Mouse (Mus musculus) embryonic facial prominence, embryonic 10.5 days (tissue): ENCODE data around the gene 4933411K16Rik. TPM values are rescaled to one million over a fixed set of nuclear protein-coding genes. Genes with fewer than 3 reads are reported as not detected.
A peak's percentile ranks its signal among the peaks of the same experiment; 100 is the strongest.

ENCODE experiments used
- DNase-seq: peaks from one replicate; pipeline ENCODE4 v3.0.0-alpha.2; 2017; ENCODE audit warnings: low spot score
- H3K27ac ChIP-seq: fragments of 300-500 bp; sonication (generic); replicated peaks from 2 replicates; pipeline ENCODE4 v1.5.1; 2016; ENCODE audit warnings: mild to moderate bottlenecking
- H3K27me3 ChIP-seq: fragments of 300-500 bp; sonication (generic); replicated peaks from 2 replicates; pipeline ENCODE4 v1.6.1; 2016; ENCODE audit warnings: low read depth, mild to moderate bottlenecking; ENCODE audit not compliant: poor library complexity, severe bottlenecking
- H3K36me3 ChIP-seq: fragments of 300-500 bp; sonication (generic); replicated peaks from 2 replicates; pipeline ENCODE4 v1.6.1; 2016; ENCODE audit warnings: mild to moderate bottlenecking, moderate library complexity
- H3K4me1 ChIP-seq: fragments of 300-500 bp; sonication (generic); 2 replicates; pipeline ENCODE4 v1.6.1; 2016
- H3K4me3 ChIP-seq: fragments of 300-500 bp; sonication (generic); 2 replicates; pipeline ENCODE4 v1.5.1; 2016; ENCODE audit warnings: mild to moderate bottlenecking, moderate library complexity
- H3K9me3 ChIP-seq: fragments of 300-500 bp; sonication (generic); 2 replicates; pipeline ENCODE4 v1.6.1; 2016; ENCODE audit warnings: mild to moderate bottlenecking
- WGBS: fragments of 180-500 bp; shearing (Covaris S2); methylation state at CpG from one replicate; pipeline ENCODE4 v1.1.7; 2016; 5-methylcytosine and 5-hydroxymethylcytosine counted together
- polyA plus RNA-seq: library from polyadenylated mRNA; unstranded; fragments of >200 nt; fragmentation: Nextera tagmentation; extraction: Ambion mirVana; gene quantifications from 2 replicates; pipeline ENCODE4 v1.2.1, GENCODE M21; 2016

The 4933411K16Rik gene
- polyA plus RNA-seq, 1 experiment from 2014 or later: 0.17 TPM

DNA sequence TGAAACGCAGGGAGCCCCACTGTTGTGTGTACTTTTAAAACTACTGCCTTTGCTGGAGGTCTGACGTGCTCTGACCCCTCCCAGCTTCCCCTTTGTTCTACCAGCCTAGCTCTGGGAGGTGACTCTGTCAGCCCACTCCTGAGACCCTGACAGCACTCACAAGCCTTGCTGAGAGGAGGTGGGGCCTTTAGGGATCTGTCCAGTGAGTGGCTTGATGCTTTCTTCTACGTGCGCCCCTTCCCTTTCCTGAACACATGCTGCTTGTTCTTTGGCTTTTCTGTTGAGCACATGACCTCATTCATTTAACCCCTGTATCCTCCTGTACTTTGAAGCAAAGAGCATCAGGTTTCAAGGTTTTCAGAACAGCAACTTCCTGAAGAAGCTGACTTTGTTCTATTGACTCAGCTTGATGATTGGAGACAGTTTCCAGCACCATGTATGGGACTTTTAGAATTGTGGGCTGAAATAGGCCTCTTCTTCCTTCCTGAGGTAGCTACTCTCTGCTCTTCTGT lies 33.0 kb upstream of the 4933411K16Rik start:
- H3K4me3 ChIP-seq: no peak overlapping the region
- H3K9me3 ChIP-seq: no peaks in the 10 kb centered on the region
- 28% methylated on average over 4 of the region's 4 CpGs for WGBS
- peaks cover 73% of the 10 kb centered on the region for H3K4me1 ChIP-seq
- DNase-seq: peak; percentile 66
- no peaks in the 10 kb centered on the region for H3K27me3 ChIP-seq
- H3K36me3 ChIP-seq: no peaks in the 10 kb centered on the region
- H3K27ac ChIP-seq: peak overlapping the region; percentile 74

DNA sequence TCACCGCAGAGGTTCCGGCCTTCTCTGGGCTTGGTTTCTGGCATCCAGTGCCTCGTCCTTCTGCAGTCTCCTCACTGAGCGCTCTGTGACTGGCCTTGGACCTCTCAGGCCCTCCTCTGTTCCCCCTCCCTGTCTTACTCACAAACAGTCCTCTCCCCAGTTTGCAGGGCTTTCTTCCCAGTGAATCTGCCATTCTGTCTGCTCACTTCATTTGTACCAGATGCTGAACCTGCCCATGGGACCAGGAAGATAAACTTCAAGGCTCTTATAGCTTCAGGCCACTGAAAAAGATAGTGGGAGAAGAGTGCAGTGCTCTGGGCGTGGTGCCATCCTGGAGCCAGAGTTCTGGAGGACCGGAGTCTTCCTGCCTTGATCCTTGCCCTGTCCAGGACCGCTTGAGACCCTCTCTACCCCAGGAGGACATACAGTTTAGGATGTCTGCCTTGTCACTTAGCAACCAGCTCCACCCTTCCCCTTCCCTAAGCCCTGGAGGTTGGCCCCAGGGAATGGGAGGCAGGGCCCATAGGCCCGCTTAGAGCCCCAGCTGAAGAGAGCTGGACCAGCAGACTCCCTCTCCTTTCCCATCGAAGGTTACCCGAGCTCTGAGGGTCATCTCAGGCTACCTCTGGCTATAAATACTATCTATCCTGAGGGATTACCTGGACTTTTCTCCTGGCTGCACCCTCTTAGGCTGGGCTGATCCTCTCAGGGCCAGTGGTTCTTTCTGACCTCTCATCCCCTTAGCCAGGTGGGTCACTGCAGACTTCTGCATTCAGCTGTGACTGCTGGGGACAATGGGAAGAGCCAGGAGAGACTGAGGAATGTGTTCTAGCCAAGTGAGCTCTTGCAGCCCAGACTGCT lies 30.1 kb upstream of the 4933411K16Rik start:
- H3K27me3 ChIP-seq: no peaks in the 10 kb centered on the region
- H3K27ac ChIP-seq: 0 out of 2 replicates have a peak overlapping the region, but pooled peaks have one; percentile 36
- DNase-seq: no peak
- 75% methylated on average over 10 of the region's 10 CpGs for WGBS
- H3K36me3 ChIP-seq: no peaks in the 10 kb centered on the region
- H3K4me3 ChIP-seq: no peak overlapping the region
- H3K9me3 ChIP-seq: no peaks in the 10 kb centered on the region
- peaks cover 55% of the 10 kb centered on the region for H3K4me1 ChIP-seq

DNA sequence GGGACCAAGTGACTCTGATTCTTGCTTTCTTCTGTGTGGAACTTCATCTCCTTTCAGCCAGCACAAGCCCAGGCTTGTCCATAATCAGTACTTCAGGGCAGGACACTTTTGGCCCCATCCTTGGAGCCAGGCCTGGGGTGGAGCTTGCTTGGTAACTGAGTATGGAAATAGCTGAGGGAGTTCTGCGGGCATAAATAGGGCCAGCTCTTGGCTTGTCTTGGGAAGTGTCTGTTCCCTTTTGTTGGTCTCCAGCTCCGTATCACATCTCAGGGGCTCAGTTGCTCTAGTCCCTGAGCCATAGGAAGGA lies 29.6 kb upstream of the 4933411K16Rik start:
- 72% methylated on average over 2 of the region's 2 CpGs for WGBS

DNA sequence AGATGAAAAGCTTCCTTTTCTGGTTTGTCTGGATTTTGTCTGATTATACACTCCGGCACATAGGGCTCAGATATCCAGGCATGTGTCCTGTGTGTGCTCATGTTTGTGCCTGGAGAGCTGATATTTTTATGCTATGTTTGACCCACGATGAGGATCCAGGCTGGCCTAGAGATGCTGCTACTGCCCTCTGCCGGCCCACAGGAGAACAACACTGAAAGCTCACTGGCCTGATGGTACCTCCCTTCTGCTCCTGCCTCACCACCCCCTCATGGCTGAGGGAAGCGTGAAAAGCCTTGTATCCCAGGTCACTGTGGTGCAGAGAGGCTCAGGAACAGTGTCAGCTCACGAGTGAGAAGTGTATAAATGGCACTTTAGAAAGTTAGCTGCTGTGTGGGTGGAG lies 25.9 kb upstream of the 4933411K16Rik start:
- Histone ChIP-seq H3K27me3 (no peaks in the 10 kb centered on the region), H3K36me3 (no peaks in the 10 kb centered on the region), H3K4me3 (no peak overlapping the region), H3K9me3 (no peaks in the 10 kb centered on the region), H3K27ac (no peak overlapping the region), H3K4me1 (peaks cover 28% of the 10 kb centered on the region)
- 10% methylated on average over 5 of the region's 5 CpGs for WGBS
- DNase-seq: peak; percentile 81

More for the DNA sequence above, 29.6 kb upstream of the 4933411K16Rik start:
- H3K9me3 ChIP-seq: no peaks in the 10 kb centered on the region
- H3K36me3 ChIP-seq: no peaks in the 10 kb centered on the region
- no peaks in the 10 kb centered on the region for H3K27me3 ChIP-seq
- 0 out of 2 replicates have a peak overlapping the region, but pooled peaks have one; percentile 25 for H3K27ac ChIP-seq
- peaks cover 49% of the 10 kb centered on the region for H3K4me1 ChIP-seq
- no peak overlapping the region for H3K4me3 ChIP-seq
- no peak for DNase-seq

GRCm38 (mm10) chr19:42031112-42031511 lies 20.9 kb upstream of the 4933411K16Rik start:
- H3K9me3 ChIP-seq: no peaks in the 10 kb centered on the region
- H3K4me3 ChIP-seq: no peak overlapping the region
- no peaks in the 10 kb centered on the region for H3K27me3 ChIP-seq
- H3K27ac ChIP-seq: no peak overlapping the region
- 87% methylated on average over 5 of the region's 5 CpGs for WGBS
- peaks cover 12% of the 10 kb centered on the region for H3K36me3 ChIP-seq
- no peak for DNase-seq
- H3K4me1 ChIP-seq: peaks cover 26% of the 10 kb centered on the region

DNA sequence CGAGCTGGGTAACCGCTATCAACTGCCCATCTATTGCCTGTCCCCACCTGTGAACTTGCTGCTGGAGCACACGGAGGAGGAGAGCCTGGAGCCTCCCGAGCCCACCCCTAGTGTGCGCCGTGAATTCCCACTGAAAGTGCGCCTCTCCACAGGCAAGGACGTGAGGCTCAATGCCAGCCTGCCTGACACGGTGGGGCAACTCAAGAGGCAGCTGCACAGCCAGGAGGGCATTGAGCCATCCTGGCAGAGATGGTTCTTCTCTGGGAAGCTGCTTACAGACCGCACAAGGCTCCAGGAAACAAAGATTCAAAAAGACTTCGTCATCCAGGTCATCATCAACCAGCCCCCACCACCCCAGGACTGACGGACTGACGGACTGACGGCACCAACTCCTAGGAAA lies 18.4 kb upstream of the 4933411K16Rik start:
- Histone ChIP-seq H3K4me1 (peaks cover 27% of the 10 kb centered on the region), H3K27me3 (no peaks in the 10 kb centered on the region), H3K36me3 (peaks cover 12% of the 10 kb centered on the region), H3K9me3 (no peaks in the 10 kb centered on the region), H3K27ac (peak overlapping the region; percentile 49; the same call in 1 of the 2 replicates), H3K4me3 (no peak overlapping the region)
- no peak for DNase-seq
- WGBS: 80% methylated on average over 14 of the region's 14 CpGs

DNA sequence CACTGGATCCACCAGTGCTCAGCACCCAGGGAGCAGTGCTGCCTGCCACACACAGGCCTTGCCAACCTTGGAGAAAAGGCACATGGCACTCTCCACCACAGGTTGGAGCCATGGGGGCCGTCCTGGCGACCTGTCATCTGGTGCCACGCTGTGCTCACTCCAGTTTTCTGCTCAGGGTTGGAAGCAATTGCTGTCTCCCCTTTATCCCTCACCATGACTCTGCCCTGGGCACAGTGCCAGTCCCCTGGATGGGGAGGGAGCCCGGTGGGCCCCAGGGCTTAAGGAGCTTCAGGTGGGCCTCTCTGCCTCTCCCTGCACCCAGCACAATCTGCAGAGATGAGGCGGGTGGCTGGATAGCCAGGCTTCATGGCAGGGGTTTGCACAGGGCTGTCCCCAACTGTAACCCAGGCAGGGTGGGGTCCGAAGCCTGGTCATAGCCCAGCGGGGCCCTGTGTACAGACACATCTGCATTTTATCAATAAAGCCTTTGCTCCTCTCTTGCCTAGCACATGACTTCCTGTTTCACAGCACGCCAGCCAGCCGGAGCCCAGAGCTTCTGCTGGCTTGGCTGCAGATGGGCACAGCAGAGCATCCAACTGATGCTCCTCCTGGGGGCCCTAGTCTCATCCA lies 17.8 kb upstream of the 4933411K16Rik start:
- no peaks in the 10 kb centered on the region for H3K9me3 ChIP-seq
- 68% methylated on average over 9 of the region's 9 CpGs for WGBS
- peaks cover 27% of the 10 kb centered on the region for H3K4me1 ChIP-seq
- H3K4me3 ChIP-seq: 0 out of 2 replicates have a peak overlapping the region, but pooled peaks have one; percentile 8
- peak overlapping the region; percentile 49; the same call in 1 of the 2 replicates for H3K27ac ChIP-seq
- peaks cover 12% of the 10 kb centered on the region for H3K36me3 ChIP-seq
- DNase-seq: no peak
- H3K27me3 ChIP-seq: no peaks in the 10 kb centered on the region

DNA sequence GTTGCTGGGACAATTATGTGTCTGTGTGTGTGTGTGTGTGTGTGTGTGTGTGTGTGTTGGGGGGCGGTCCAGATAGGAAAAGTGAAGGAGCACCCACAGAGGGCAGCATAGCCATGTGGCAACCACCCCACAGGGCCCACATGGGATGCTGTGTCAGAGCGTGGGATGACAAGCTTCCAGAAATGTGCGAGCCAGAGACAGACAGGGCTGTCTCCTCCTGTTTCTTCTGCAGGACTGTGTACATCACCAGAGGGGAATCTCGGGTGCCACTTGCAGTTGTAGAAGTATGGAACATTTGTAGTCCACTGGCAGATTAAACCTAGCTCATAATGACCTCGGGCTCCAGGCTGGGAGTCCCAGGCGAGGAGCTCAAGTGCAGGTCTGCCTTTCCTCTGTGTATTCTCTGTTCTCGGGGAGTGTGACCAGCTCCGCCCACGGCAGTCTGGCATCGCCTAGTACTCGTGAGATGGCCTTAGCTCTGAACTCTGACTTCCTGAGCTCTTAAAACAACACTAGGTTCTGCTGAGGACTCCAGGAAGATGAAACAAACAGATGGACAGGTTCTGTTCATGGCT lies 17.1 kb upstream of the 4933411K16Rik start:
- peaks cover 12% of the 10 kb centered on the region for H3K36me3 ChIP-seq
- H3K4me3 ChIP-seq: 0 out of 2 replicates have a peak overlapping the region, but pooled peaks have one; percentile 8
- DNase-seq: no peak
- H3K27me3 ChIP-seq: peaks cover 3% of the 10 kb centered on the region
- 56% methylated on average over 11 of the region's 11 CpGs for WGBS
- peak overlapping the region; percentile 49; the same call in 1 of the 2 replicates for H3K27ac ChIP-seq
- H3K4me1 ChIP-seq: peaks cover 27% of the 10 kb centered on the region
- no peaks in the 10 kb centered on the region for H3K9me3 ChIP-seq

- H3K36me3 ChIP-seq: peaks cover 12% of the 10 kb centered on the region
- peaks cover 27% of the 10 kb centered on the region for H3K4me1 ChIP-seq
- H3K27ac ChIP-seq: peak within 1 kb of the TSS; percentile 49; the same call in 1 of the 2 replicates
- no peak within 1 kb of the TSS for H3K4me3 ChIP-seq
- DNase-seq: peak; percentile 81
- WGBS: 66% methylated on average over 19 of the region's 19 CpGs
- H3K9me3 ChIP-seq: no peaks in the 10 kb centered on the region
- H3K27me3 ChIP-seq: peaks cover 10% of the 10 kb centered on the region
Observed at GRCm38 (mm10) chr19:42035456-42036248, 16.4 kb upstream of the 4933411K16Rik start, which contains the start of gene Ankrd2. Ankrd2 (plus strand) TSS chr19:42036000.

DNA sequence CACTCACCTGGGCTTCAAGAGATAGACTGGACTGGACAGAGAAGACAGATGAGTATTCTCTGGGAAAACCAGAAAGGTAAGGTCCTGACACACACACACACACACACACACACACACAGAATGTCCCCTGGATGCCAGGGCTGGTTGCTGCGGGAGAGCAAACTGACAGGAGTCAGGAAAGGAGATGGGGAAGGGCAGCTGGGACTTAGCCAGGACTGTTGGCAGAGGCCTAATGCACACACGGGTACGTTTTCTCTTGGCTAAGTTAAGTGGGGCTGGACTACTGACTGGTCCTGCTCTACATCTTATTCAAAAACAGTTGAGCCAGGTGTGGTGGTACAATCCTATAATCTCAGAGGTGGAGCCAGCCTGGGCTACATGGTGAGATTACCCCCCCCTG lies 15.7 kb upstream of the 4933411K16Rik start:
- no peak for DNase-seq
- Histone ChIP-seq H3K27me3 (peaks cover 11% of the 10 kb centered on the region), H3K27ac (no peak overlapping the region), H3K4me1 (peaks cover 23% of the 10 kb centered on the region), H3K9me3 (no peaks in the 10 kb centered on the region), H3K4me3 (no peak overlapping the region), H3K36me3 (peaks cover 12% of the 10 kb centered on the region)
- 83% methylated on average over 3 of the region's 3 CpGs for WGBS

- H3K4me3 ChIP-seq: no peak overlapping the region
- peaks cover 12% of the 10 kb centered on the region for H3K36me3 ChIP-seq
- no peaks in the 10 kb centered on the region for H3K9me3 ChIP-seq
- H3K4me1 ChIP-seq: peaks cover 23% of the 10 kb centered on the region
- 83% methylated on average over 11 of the region's 11 CpGs for WGBS
- H3K27me3 ChIP-seq: peaks cover 16% of the 10 kb centered on the region
- DNase-seq: no peak
- H3K27ac ChIP-seq: no peak overlapping the region
Observed at GRCm38 (mm10) chr19:42037167-42037702, 14.8 kb upstream of the 4933411K16Rik start.
